Mouse (Mus musculus) c-Kit-negative CD71-positive TER-119-positive erythroid progenitor cells, embryonic 14.5 days (primary cell): ENCODE results near the gene Cep85l.

ENCODE experiments used
- DNase-seq: peaks from one replicate; pipeline ENCODE4 v3.0.0-alpha.2; 2013; ENCODE audit warnings: low read depth, low spot score

Cep85l gene

DNA sequence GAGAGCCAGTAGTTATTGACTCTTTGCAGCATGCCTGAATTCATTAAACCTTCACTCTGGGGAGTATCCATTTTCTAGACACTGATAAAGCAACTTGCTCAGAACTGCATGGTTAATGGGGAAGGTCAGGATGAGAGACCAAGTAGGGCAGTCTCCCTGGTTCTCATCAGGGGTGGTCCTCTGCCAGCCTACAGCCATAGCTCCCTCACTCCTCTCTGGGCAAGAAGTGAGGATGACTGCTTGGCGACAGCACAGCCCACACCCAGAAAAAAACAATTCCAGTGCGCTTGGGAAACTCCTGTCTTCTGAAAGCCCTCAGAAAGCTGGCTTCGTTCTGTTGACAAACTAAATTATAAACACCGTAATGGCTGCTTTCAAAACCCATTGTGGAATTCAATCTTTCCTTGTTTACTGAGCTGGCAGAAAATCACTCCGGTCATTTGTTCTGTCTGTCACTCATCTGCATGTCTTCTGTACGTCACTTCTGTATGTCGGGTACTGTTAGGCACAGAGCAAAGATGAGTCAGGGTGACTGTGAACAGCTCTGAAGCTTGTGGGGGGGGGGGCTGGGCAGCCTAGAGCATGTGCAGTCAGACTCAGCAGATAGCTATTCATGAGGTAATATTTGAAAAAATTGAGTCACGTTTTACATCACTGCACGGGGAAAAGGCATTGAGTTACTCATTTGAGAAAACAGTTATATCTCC is 15.3 kb upstream of the Cep85l start:
- DNase-seq: no peak

DNA sequence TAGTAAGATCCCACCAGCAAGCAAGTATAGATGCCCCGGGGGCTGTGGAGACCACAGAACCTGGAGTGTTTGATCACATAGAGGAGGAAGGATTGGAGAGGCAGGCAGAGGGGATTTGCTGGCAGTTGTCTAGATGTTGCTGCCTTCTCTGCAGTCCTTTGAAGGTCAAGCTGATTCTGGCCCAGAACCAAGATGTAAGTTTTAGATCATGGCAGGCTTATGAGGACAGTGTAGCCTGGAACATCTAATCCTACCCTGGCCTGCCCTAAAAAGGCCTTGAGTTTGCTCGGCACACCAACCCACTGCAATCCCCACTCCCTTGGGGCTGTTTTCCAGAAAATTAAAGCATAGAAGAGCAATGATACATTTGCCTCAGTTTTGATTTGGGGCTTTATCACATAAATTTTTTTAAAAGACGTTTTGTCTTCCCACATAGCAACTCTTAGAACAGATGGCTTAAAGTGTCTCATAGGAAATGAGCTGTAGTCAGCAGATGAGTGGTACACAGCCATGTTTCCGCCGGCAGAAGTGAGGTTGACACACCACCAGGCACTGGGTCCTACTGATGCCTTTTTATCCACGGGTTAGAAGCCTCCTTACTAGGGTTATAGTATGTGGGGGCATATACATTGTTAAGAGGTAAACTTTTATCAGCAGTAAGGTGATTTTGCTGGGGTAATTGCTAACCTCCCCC is 8.6 kb upstream of the Cep85l start:
- no peak for DNase-seq

DNA sequence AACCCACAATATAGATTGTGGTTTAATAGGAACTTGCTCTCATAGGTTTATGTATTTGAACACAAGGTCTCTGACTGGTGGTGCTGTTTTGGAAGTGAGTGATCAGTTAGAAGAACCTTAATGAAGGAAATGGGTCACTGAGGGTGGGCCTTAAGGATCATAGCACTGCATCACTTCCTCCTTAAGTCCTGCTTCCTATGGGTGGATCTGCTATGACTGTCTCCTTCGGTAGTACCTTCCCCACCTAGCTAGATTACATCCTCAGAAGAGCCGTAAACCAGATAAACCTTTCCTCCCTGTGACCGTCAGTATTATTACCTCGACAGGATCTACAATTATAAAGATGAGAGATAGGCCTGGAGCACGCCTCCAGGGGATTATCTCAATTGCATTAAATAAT is 5.7 kb upstream of the Cep85l start:
- no peak for DNase-seq

DNA sequence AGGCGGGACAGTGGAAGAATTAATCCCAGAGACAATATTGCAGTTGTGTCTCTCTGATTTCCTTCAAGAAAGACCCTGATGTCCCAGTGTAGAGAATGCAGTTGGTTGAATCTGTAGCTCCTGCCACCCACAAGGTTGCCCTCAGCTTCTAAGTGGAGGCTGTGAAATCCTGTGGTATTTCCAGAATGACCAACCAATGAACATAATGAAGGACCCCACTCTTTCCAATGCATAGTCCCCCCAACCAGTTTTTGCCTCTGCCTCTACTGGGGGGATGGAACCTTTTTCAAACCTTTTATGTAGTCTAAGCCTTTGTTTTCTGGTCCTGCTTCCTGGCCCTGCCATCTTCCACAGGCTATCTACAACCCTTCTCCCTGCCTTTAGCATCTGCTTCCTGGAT is 5.1 kb upstream of the Cep85l start:
- DNase-seq: no peak

DNA sequence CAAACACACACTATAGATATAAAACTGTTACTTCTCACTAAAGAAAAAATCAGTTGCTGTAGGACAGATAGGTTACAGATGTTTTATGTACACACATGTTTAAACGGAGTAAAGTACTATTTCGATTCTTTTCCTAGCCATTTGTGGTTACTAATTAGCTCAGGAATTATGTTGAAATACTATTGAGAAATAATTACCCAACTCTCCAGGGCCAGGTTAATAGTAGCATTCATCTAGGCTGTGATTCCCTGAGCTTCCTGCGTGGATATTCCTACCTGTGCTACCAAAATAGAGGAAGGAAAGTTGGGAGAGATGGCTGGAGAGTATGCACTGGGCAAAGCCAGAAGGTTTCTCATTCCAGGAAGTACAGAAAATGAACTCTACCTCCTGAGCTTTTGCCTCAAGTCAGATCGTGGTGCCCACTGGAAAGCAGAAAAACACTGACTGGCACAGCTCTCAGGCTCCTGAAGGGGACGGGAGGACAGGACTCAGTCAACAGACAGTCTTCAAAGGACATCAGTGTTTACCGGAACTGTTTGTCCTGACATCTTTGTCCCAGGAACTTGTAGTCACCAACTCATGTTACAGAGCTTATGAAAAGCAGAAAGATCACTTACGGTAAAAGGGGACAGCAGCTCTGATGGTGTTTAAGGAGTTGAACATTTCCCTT is 3.1 kb upstream of the Cep85l start:
- no peak for DNase-seq

DNA sequence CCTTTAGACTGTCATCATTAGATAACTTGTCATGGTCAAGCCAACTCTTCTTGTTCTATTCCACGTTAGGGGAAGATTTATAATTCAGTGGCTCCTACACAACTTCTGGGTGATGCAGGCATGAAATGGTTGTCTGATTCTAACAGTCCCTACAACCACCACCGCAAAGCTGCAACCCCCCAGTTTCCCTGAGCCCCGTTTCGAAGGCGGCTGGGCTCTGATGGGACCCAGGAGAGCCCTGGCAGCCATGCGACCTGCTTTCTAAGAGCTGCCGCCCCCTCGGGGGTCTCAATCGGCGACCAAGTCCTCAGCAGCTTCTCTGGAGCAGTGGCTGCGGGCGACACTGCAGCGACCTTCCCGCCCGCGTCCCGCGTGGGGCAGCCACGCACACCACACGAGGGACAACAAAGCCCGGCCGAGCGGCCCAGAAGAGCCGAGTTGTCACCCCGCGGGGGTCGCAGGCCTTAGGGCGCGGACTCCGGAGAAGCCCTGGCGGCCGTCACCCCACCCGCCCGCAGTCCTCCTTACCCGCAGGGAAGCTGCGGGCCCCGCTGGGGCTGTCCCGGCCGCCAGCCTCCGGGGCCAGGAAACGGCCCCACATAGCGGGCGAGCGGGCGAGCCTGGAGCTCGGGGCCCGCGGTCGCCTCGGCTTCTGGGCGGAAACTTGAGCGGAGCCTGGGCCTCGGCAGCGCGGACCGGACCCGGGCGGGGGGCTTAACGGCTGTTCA is 602 bp downstream of the Cep85l start:
- no peak for DNase-seq

DNA sequence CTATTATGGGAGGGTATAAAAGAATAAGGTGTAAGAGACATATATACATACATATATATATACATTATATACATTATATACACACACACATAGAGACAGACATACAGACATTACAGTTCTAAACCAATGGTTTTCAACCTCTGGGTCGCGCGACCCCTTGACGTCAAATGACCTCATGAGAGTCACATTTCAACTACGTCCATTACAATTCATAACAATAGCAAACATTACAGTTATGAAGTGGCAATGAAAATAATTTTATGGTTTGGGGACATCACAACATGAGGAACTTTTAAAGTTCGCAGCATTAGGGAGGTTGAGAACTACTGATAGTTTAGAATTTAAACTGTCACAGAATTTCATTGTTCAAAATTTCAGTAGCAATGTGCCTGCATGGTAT is 1.5 kb downstream of the Cep85l start:
- DNase-seq: no peak

DNA sequence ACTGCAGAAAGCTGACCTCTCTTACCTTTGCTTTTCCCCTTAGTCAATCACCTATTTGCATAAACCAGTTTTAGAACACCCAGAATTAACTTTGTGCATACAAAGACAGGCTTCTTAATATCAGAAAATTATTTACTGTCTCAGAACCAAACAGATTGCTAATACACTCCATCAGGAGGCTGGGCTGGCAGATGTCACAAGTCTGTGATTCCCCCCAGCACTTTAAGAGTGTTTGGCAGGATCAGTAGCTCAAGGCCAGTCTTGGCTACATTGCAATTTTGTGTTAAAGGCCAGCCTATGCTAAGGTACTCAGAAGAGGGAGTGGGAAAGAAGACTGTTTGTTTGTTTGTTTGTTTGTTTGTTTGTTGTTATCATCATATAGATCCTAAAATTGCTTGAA is 2.7 kb downstream of the Cep85l start:
- no peak for DNase-seq

DNA sequence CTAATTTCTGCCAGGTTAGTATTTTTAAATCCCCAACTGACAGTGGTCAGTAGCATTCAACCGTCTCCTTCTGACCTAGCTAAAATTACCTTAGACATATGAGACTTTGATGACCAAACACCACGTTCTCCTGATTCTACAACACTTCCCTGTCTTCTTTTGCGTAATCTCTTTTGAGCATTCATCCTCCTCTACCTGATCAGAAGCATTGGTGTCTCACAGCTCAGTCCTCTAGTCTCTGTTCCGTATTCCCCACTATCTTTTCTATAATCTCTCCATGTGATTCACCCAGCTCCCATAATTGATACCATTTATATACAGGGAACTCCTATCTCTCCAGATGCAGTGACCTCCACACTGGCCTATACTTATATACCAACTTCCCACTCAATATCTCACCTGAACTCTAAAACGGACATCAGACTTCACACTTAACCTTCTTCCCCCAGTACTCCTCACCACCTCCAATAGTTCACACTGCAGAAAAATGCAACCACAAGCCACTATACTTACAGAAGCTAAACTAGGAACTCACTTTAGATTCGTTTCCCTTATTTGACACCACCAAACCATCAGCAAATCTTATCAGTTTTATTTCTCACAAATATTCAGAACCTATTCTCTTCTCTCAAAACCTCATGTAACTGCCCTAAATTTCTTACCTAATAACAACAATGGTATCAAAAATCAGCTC is 5.7 kb downstream of the Cep85l start:
- DNase-seq: no peak

DNA sequence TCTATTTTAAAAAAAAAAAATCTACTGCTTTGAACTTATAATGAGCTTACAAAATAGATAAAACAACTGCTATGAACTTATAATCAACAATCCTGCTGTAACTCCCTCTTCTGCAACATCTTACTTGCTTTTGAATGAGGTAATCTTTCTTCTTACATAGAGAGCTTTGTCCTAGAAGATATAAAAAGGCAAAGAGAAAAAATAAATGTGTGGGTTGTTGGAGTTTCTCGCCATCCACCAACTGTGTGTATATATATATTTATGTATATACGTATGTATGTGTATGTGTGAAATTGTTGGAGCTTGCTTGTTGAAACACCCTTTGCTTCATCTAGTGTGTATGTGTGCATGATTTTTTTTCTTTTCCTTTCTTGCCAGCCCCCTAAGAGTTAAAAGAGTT is 12.5 kb downstream of the Cep85l start:
- no peak for DNase-seq

DNA sequence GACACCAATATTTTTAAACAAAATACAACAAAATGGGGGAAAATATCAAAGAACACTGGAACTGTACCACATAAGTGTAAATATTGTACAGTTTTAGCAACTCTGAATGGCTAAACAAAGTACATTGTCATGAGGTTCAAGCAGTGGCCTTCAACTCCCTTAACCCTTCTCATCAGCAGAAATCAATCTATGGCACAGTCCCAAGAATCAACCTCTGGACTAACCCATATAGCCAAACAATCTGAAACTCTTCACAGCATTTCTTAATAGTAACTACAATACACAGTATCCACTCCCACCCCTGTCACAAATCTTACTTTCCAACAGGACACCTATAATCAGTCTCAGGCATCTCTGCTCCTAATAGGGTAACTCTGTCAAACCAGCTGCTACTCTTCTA is 15.4 kb downstream of the Cep85l start:
- DNase-seq: no peak

DNA sequence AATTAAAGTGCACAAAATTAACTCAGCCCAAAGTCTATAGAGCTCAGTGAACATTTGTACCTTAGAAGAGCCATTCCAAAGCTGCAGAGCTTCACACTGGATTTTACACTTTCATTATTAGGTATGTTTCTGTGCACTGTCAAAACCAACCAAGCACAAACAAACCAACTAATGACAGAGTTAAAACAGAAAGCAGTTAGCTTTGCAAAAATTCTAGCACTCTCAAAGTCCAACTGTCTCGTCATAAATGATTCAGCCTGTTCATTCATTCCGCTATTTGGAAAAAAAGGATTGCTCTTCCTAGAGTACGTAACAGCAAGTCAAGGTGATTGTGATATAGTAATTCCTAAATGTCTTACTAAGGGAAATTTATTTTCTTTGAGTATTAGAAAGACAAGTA is 20.7 kb downstream of the Cep85l start:
- DNase-seq: no peak

DNA sequence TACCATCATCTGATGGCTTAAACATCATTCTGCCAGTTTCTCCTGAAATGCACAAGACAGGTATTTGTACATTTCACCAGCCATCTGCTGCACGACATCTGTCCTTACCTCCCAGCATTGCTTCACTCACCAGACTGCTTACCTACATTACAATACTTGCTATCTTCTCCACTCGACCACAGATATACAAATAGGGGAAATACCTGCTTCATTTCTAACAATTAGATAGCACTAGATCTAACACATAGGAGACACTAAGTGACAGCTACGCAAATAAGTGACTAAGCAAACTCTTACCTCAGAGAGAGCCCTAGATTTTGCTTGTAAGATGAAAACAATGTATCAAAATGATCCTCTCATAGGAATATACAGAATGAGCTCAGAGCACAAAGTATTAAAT is 26.1 kb downstream of the Cep85l start:
- DNase-seq: no peak

DNA sequence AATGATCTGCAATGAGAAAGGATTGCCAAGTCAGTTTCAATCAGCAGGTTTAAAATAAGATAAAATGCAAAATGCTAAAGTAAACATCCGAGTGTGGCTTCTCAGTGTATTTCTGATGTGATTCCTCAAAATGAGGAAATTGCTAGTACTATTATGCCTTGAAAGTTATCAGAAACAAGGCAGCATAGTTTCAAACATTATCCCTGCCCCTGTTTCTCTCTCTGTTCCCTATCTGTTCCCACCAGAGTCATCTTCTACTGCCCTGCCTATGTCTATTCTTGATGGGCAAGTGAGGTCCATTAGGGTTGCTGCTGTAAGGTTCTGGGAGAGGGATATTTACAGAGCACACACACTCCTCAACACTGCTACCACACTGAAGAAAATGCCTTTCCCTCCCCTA is 30.5 kb downstream of the Cep85l start:
- no peak for DNase-seq

DNA sequence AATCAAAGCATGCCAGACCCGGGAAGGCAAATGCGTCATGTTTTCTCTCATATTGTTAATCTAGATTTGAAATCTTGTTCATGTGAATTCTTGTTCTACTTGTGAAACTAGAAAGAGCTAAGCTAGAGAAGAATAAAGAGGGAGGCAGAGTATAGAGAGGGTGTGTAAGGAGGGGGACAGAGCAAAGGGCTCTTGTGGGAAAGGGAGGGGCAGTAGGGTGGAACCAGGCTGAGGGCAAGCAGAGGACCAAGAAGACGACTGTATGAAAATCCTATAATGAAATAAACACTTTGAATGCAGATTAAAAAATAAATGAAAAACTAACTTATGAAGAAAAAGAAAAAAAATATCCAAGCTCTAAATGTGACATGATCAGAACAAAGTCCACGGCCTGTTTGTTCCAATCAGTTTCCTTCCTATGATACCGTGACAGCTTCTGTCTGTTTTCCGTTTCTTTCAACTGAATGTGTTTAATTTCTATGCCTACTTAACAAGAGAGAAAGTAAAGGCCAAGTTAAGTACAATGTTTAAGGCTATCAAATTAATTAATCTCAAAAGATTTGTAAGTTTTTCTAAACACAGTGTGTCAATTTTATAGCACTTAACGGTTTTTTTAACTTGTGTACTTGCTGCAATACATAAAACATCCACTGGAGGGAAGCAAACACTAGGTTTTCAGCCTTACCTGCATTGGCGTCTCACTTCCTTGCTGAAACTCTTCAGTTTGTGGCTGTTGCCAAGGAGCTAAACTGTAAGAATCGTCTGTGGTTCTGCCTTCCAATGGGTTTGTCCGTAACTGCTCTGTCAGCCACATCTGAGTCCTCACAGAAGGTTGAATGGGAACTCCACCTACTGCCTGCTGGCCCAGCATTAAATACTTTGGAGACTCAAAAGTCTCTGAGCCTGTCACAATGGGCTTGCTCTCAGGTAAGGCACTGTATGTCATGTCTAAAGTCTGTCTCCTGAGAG is 31.7 kb downstream of the Cep85l start:
- DNase-seq: peak; percentile 30

DNA sequence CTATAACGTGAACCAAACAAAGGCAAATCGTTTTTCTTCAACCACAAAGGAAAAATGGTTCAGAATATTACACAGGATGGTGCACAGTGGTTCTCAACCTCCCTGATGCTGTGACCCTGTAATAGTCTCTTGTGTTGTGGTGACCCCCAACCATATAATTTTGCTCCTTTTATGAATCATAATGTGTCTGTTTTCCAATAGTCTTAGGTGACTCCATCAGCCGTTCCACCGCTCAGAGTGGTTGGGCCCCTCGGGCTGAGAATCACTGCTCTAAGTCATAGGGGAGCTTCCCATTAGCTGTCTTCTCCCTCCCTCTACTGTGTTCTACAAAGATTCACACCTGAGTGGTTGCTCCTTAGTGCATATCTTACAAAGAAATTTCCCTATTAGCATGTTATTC is 32.8 kb downstream of the Cep85l start:
- DNase-seq: no peak

DNA sequence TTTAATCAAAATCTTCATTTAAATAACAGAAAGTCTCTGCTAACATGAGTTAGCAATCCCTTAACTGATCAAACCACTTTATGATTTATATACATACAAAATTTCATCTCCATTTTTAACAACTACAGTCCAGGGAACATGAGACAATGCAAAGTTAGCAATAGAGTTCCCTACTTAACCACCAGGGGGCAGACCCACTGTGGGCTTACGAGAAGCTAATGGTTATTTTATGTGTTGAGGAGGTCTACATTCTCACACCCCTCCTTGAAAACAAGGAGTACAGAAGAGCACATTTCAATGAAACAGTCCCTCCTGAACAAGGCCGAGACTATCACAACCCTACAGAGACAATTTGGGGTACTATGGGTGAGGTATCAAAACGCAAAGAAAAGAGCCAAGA is 33.2 kb downstream of the Cep85l start:
- peak; percentile 15 for DNase-seq

DNA sequence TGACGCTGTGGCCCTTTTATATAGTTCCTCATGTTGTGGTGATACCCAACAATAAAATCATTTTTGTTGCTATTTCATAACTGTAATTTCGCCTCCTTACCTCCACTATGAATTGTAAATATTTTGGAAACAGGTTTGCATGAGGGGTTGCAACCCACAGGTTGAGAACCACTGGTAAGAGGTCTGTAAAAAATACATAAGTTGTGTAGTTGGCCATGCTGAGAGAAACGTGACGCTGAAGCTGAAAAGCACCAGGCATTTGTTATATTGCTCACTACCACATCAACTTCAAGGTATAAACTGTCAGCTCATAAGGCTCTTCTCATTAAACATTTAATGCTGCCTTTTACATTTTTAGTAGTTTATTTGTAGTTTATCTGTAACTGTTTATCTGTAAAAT is 34.2 kb downstream of the Cep85l start:
- DNase-seq: no peak

DNA sequence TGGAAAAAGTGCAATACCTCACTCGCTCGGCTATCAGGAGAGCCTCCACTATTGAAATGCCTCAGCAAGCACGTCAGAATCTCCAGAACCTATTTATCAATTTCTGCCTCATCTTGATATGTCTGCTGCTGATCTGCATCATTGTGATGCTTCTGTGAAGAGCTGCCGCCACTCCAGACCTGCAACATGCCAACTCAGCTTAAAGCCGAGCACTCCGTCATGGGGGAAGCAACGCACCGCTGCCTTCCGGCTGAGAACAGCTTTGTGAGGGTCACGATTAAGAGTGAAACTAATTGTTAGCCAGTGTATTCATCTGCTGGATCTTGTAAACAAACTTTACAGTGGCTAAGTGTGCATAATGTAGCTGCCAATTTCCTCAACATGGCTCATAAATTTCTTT is 35.9 kb downstream of the Cep85l start:
- no peak for DNase-seq

DNA sequence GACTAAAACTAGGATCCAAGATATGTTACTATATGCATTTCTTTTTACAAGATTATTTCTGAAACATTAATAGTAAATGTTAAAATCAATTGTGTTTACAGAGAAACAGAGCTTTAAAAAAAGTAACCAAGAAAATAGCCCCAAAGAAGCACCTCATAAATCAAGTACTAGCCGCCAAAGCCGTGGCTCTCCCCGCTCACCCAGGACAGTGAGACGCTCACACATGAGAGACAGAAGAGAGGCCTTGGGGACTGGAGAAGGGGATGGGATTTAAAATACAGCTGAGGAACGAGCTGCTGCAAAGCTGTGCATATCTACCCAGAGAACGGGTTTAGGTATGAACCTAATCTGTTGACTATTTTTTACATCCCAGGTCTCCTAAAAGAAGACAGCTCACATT is 36.4 kb downstream of the Cep85l start:
- no peak for DNase-seq
